Mouse (Mus musculus): ENCODE data around the gene Tesk1.
"Not testable (repeated sequence)": the region's sequence is repeated elsewhere in the genome, so short reads cannot be mapped to it uniquely, and the experiment has no call there.

Tesk1 gene

GRCm38 (mm10) chr4:43453413-43453812 lies 11.7 kb downstream of the Tesk1 start:
- DNase-seq (ENCODE audit: extremely low spot score, low read depth, low spot score) = no peak

- DNase-seq (ENCODE audit: extremely low spot score, low read depth, low spot score) = no peak
Measured at GRCm38 (mm10) chr4:43454041-43454836, 12.5 kb downstream of the Tesk1 start, which contains the start of gene Cd72. Cd72 (minus strand) TSS chr4:43454628.

DNA sequence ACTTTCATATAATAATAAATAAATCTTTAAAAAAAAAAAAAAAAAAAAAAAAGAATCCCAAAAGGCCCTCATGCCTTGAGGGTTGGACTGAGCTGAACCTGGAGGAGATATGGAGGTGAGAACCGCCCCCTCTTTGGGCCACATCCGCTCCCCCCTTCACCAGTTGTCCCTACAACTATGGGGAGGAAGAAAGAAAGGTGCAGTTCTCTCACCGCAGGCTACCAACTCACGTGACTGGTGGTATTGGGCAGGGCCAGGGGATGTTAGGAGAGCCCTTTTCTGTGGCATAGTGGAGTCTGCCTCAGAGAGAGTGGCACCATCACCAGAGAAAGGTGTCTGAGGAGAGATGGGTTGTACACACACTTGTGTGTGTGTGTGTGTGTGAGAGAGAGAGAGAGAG lies 14.7 kb downstream of the Tesk1 start:
- DNase-seq (ENCODE audit: extremely low spot score, low read depth, low spot score) = no peak

GRCm38 (mm10) chr4:43457124-43457523 lies 15.4 kb downstream of the Tesk1 start:
- no peak for DNase-seq (ENCODE audit: extremely low spot score, low read depth, low spot score)

- no peak for DNase-seq (ENCODE audit: extremely low spot score, low read depth, low spot score)
Measured at GRCm38 (mm10) chr4:43463102-43463501, 21.4 kb downstream of the Tesk1 start.

DNA sequence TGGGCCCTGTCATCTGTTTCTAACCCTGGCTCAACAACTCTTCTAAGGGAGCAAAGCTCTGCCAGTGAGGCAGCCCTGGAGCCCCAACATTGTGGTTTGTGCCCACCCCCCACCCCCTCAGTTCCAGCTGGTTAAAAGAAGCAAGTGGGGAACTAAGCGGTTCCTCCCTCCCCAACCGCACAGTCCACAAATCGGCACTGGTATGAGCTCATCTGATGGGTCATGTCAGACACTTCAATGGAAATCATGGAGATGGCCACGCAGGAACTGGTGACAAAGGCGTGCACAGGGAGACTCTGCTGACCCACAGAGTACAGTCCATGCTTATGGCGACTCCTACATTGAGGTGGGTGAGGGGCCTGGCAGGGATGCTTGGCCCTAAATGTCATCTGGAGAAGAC lies 24.2 kb downstream of the Tesk1 start:
- DNase-seq (ENCODE audit: extremely low spot score, low read depth, low spot score) = no peak

DNA sequence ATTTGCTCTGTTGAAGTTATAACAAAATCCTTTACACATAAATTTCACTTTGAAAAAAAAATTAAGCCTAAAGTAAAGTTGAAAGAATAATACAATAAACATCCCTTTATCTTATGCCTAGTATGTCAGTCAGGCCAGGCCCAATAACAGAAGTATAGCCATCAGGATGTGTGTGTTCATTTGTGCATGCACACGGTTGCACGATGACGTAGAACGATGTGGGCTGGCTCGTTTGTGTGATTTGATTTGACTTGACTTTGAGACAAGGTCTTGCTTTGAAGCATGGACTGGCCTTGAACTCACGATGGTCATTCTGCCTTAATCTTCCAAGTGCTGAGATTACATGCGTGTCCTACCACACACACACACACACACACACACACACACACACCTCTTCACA lies 25.1 kb downstream of the Tesk1 start:
- DNase-seq (ENCODE audit: extremely low spot score, low read depth, low spot score) = no peak

GRCm38 (mm10) chr4:43470301-43470700 lies 28.6 kb downstream of the Tesk1 start:
- DNase-seq (ENCODE audit: extremely low spot score, low read depth, low spot score) = no peak

DNA sequence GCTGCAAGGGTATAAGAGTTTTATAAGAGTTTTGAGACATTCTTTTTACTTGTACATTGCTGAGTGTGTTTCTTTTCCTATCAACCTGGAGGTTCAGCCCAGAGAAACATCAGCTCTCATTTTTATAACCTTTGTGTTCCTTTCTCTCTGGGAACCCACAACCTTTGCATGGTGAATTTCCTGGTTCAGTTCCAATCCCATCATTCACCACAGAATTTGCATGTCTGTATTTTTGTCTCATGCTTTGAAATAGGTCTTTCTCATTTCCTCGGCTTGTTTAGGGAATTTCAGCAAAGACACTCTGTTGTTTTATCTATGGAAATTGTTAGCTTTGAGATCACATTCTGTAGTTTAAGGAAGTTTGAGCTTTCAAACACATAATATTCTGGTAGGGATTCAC lies 31.9 kb downstream of the Tesk1 start:
- no peak for DNase-seq (ENCODE audit: extremely low spot score, low read depth, low spot score)

GRCm38 (mm10) chr4:43476604-43477003 lies 34.9 kb downstream of the Tesk1 start:
- DNase-seq (ENCODE audit: extremely low spot score, low read depth, low spot score) = no peak

DNA sequence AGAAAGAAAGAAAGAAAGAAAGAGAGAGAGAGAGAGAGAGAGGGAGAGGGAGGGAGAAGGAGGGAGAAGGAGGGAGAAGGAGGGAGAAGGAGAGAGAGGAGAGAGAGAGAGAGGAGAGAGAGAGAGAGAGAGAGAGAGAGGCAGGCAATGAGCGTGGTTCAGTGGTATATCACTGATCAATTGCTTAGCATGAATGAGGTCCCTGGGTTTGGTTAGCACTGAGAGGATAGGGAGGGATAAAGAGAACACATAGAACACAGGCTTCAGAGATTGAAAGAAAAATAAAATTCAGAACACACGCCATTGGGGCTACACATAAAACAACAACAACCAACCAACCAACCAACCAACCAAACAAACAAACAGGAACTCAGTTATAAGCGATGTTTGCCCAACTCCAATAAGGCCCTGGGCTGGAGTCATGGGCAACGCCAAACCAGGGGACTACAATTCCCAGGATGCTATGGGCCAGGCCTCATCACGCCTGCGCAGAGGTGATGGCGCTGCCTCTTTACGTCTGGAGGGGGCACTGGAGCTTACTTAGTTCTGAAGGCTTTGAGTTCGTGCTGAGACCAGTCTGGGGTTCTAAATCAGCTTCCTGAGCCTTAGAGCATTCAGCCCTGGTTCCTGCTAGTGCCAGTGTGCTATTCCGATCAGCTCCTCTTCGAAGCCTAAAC lies 36.3 kb downstream of the Tesk1 start:
- peak; percentile 67 for DNase-seq (ENCODE audit: extremely low spot score, low read depth, low spot score)

DNA sequence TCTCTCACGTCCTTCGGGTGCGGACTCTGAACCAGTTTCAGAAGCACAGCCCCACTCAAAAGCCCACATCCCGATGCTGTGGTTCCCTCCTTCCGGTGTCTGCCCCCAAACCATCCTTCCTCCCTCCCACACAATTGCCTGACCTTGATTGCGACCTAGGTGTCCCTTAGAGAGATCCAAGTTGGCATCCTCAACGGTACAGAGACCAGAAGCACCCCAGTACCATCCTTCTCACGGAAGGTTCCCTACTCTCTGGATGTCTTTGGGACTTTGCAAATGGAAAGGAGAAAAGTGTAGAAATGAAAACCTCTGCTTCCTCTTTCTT lies 36.8 kb downstream of the Tesk1 start:
- DNase-seq (ENCODE audit: extremely low spot score, low read depth, low spot score) = no peak

- DNase-seq (ENCODE audit: extremely low spot score, low read depth, low spot score) = peak; percentile 33
Measured at GRCm38 (mm10) chr4:43478906-43479832, 37.4 kb downstream of the Tesk1 start.

- DNase-seq (ENCODE audit: extremely low spot score, low read depth, low spot score) = no peak
Measured at GRCm38 (mm10) chr4:43480985-43481384, 39.2 kb downstream of the Tesk1 start.

DNA sequence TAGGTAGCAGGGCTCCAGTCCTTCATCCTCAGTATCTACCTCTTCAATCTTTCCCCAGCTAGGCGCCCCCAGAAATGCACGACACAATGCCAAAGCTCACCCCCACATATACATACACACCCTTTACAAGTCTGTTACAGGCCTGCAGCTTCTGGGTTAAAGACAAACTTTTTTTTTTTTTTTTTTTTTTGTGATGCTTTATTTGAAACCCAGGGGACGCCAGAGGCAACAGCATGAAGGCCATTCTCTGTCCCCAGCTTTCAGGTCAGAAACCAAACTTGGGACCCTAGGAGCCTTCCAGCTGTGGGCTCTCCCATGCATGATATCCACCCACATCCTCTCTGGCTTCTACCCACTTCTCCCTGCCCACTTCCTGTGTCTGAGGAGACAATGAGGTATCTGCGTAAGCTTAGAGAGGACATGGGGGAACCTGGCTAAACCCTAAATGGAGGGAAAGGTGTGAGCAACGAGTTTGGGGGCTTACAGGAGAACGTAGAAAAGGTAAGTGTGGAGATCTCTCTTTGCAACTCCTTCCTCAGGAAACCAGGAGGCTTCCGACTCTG lies 40.2 kb downstream of the Tesk1 start:
- no peak for DNase-seq (ENCODE audit: extremely low spot score, low read depth, low spot score)

GRCm38 (mm10) chr4:43482591-43482990 lies 40.9 kb downstream of the Tesk1 start:
- no peak for DNase-seq (ENCODE audit: extremely low spot score, low read depth, low spot score)

GRCm38 (mm10) chr4:43483535-43484091 lies 41.9 kb downstream of the Tesk1 start, which contains the start of gene Sit1:
Sit1 (minus strand) TSS chr4:43483734.
- DNase-seq (ENCODE audit: extremely low spot score, low read depth, low spot score) = no peak

DNA sequence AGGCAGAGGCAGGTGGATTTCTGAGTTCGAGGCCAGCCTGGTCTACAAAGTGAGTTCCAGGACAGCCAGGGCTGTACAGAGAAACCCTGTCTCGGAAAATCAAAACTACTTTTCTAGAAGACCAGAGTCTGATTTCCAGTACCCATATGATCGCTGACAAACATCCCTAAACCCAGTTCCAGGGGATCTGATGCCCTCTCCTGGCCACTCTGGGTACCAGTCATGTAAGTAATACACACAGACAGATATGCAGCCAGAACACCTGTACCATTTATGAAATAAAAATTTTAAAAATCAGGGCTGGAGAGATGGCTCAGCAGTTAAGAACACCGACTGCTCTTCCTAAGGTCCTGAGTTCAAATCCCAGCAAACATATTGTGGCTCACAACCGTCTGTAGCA lies 43.9 kb downstream of the Tesk1 start:
- DNase-seq (ENCODE audit: extremely low spot score, low read depth, low spot score) = not testable (repeated sequence)

- DNase-seq (ENCODE audit: extremely low spot score, low read depth, low spot score) = no peak
Measured at GRCm38 (mm10) chr4:43489611-43490010, 47.9 kb downstream of the Tesk1 start.

- no peak for DNase-seq (ENCODE audit: extremely low spot score, low read depth, low spot score)
Measured at GRCm38 (mm10) chr4:43490801-43491200, 49.1 kb downstream of the Tesk1 start.
